Mouse (Mus musculus): ENCODE measurements around the gene CN725425.

CN725425 gene

GRCm38 (mm10) chr15:91199256-91199905 lies at the start of gene CN725425:
CN725425 (plus strand) TSS chr15:91199494.
- DNase-seq (ENCODE audit: low spot score) = no peak

- no peak for DNase-seq (ENCODE audit: low spot score)
Observed at GRCm38 (mm10) chr15:91152592-91152991, 46.7 kb upstream of the CN725425 start.

- no peak for DNase-seq (ENCODE audit: low spot score)
Observed at GRCm38 (mm10) chr15:91153311-91153710, 46.0 kb upstream of the CN725425 start.

- no peak for DNase-seq (ENCODE audit: low spot score)
Observed at GRCm38 (mm10) chr15:91161153-91161552, 38.1 kb upstream of the CN725425 start.

- no peak for DNase-seq (ENCODE audit: low spot score)
Observed at GRCm38 (mm10) chr15:91163454-91163853, 35.8 kb upstream of the CN725425 start.

GRCm38 (mm10) chr15:91165021-91165420 lies 34.3 kb upstream of the CN725425 start:
- no peak for DNase-seq (ENCODE audit: low spot score)

- DNase-seq (ENCODE audit: low spot score) = no peak
Observed at GRCm38 (mm10) chr15:91167850-91168562, 31.3 kb upstream of the CN725425 start.

- DNase-seq (ENCODE audit: low spot score) = no peak
Observed at GRCm38 (mm10) chr15:91170602-91171328, 28.5 kb upstream of the CN725425 start.

- no peak for DNase-seq (ENCODE audit: low spot score)
Observed at GRCm38 (mm10) chr15:91171332-91171731, 28.0 kb upstream of the CN725425 start.

GRCm38 (mm10) chr15:91172193-91172592 lies 27.1 kb upstream of the CN725425 start:
- DNase-seq (ENCODE audit: low spot score) = peak; percentile 69

- peak; percentile 29 for DNase-seq (ENCODE audit: low spot score)
Observed at GRCm38 (mm10) chr15:91178656-91179314, 20.5 kb upstream of the CN725425 start.

GRCm38 (mm10) chr15:91179911-91180622 lies 19.2 kb upstream of the CN725425 start:
- DNase-seq (ENCODE audit: low spot score) = peak; percentile 31

GRCm38 (mm10) chr15:91186358-91186757 lies 12.9 kb upstream of the CN725425 start:
- no peak for DNase-seq (ENCODE audit: low spot score)

- DNase-seq (ENCODE audit: low spot score) = no peak
Observed at GRCm38 (mm10) chr15:91190026-91190425, 9.3 kb upstream of the CN725425 start.

- no peak for DNase-seq (ENCODE audit: low spot score)
Observed at GRCm38 (mm10) chr15:91190519-91191207, 8.6 kb upstream of the CN725425 start.

GRCm38 (mm10) chr15:91191412-91192222 lies 7.7 kb upstream of the CN725425 start, which contains the start of gene Abcd2:
Abcd2 (minus strand) TSS chr15:91191799.
- peak; percentile 63 for DNase-seq (ENCODE audit: low spot score)

- DNase-seq (ENCODE audit: low spot score) = no peak
Observed at GRCm38 (mm10) chr15:91192223-91192598, 7.1 kb upstream of the CN725425 start.

- DNase-seq (ENCODE audit: low spot score) = no peak
Observed at GRCm38 (mm10) chr15:91200833-91201232, 1.5 kb downstream of the CN725425 start.

GRCm38 (mm10) chr15:91202486-91202885 lies 3.2 kb downstream of the CN725425 start:
- DNase-seq (ENCODE audit: low spot score) = no peak

GRCm38 (mm10) chr15:91203521-91203920 lies 4.2 kb downstream of the CN725425 start:
- no peak for DNase-seq (ENCODE audit: low spot score)

All from lung, postnatal 25 days (tissue).